Mouse (Mus musculus) embryo, embryonic 11.5 days (tissue): ENCODE data around the gene Pkn3.
"Not testable (repeated sequence)": the region's sequence is repeated elsewhere in the genome, so short reads cannot be mapped to it uniquely, and the experiment has no call there.

Source experiments
- DNase-seq: peaks from one replicate; pipeline ENCODE4 v3.0.0-alpha.2; 2012; ENCODE audit warnings: low read depth, low spot score

The Pkn3 gene

DNA sequence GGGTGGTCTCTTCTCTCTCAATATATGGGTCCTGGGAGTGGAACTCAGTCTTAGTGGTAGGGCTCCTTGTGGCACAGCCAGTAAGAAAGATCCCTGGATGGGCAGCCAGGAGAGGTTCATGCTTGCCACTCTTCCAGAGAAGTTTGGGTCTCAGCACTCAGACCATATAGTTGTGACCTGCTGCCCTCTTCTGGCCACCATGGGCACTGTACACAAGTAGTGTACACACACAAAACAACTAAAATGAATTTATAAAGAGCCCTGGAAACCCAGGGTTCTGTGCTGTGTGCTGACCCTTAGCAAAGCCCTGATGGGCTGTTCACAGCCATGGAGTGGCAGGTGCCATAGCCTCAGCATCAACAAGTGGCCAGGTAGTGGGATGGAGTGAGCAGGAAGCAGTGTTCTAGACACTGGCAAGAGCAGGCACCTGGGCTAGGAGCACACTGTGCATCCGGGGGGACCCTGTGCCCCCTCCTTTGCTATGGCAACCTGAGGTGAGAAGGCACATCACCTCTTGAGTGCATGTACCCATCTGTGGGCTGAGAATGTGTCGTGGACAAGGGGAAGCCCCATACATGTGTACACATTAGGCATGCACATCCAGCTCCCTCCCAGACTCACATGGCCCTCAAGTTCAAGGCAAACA lies 18.5 kb downstream of the Pkn3 start:
- DNase-seq, result no peak

DNA sequence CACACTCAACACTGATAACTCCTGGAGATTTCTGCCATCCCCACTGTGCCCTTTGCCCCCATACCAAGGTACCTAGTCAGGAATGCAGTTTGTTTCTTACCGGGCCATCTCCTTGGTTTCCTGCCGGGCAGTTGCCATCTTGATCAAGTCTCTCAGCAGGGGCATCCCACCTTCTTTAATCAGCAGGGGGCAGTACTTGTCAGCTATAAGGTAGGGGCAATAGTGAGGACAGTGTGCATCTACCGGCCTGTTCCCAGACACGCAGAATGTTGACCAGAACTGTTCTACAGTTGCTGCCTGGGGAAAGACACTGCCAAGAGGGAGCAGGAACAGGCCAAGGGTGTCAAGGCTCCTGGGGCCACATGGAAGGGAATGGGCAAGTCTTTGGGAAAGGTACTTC lies 22.7 kb downstream of the Pkn3 start:
- DNase-seq, result no peak

DNA sequence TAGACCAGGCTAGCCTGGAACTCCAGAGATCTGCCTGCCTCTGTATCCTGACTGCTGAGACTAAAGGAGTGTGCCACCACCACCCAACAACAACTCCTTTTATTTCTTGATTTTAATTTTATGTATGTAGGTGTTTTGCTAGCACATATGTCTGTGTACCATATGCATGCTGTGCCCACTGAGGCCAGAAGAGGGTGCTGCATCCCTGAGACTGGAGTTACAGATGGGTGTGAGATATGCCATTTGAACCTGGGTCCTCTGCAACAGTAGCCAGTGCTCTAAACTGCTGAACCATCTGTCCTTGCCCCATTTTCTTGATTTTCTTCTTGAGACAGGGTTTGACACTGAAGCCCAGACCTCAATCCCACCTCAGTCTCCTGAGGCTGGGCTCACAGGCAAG lies 28.9 kb downstream of the Pkn3 start:
- peak; percentile 32 for DNase-seq

DNA sequence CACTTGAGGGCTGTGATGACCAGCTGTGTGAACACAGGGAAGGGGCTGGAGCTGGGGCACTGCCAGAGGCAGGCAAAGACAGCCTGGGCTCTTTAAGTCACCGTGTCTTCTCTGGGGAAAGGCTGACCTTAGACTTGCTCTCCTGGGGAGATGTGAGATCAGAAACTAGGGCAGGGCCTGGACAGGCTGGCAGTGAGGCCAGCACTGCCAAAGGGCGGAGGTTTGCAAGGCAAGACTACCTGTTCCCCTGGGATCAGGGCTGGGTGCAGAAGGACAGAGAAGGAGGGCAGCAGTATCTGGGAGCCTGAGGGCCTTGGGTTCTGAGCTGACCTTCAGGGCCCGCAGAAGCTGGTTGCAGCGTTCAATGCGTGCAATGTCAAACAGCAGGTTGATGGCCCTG lies 30.2 kb downstream of the Pkn3 start:
- DNase-seq, result no peak

DNA sequence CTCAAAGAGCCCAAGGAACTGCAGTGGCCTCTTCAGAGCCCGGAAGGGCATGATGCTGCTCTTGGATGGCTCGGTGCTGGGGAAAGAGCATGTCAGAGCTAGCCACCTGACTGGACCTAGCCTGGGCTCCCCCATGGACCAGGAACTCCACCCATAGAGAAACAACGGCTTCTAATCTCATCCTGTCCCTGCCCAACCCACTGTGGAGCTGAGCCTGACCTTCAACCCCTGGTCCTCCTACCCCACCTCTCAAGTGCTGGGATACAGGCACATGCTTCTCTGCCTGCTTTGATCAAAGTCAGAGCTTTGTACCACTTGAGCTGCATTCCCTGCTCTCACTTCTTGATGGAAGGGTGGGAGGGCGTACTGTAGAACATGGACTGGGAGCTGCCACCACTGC lies 30.8 kb downstream of the Pkn3 start:
- no peak for DNase-seq

DNA sequence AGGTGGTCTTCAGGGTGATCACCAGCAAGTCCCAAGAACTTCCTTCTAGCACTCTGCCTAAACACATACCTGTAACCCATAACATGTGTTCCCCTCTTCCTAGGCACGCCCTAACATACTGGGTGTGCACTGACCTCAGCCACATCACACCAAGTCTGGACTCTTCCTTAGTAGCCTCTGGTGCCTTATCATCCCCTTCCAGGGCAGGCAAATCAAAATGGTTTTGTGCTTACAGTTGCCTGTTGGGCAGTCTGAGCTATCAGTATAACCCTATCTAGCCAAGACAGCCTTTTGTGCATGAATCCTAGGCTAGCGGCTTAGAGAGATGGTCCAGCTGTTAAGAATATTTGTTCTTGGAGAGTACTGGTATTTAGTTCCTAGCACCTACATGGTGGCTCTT lies 34.0 kb downstream of the Pkn3 start:
- DNase-seq, result no peak

DNA sequence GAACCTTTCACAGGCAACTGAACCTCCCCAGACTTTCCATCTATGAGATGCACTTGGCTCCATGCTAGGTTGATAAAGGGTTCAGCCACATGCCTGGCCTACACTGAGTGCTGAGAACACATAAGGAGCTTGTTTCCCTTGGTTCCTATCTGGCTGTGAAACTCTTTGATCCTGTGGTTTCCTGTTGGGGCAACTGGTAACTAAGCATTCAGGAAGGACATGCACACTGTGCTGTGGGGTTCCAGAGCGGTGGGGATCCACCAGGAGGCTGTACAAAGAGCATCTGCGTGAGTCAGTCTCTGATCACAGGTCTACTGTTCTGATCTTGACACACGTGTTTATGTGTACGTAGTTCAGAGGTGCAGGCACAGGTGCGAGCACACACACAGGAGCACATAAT lies 35.1 kb downstream of the Pkn3 start:
- DNase-seq, result no peak

DNA sequence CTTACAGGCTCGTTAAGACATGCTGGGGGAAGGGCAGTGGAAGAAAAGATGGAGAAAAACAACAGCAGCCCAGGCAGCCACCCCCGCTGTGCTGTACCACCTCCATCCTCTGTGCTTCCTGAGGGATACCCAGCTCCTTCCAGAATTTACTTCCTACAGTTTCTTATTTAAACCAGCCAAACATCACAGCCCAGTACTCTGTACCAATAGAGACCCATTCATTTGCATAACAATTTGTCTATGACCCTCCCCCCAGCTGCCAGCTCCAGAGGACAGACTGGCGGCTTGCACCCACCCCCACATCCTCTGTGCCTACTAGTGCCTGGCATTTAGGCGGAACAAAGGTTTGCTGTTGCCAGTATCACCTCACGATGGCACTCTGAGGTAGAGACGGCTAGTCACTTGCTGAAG lies 42.2 kb downstream of the Pkn3 start:
- no peak for DNase-seq

DNA sequence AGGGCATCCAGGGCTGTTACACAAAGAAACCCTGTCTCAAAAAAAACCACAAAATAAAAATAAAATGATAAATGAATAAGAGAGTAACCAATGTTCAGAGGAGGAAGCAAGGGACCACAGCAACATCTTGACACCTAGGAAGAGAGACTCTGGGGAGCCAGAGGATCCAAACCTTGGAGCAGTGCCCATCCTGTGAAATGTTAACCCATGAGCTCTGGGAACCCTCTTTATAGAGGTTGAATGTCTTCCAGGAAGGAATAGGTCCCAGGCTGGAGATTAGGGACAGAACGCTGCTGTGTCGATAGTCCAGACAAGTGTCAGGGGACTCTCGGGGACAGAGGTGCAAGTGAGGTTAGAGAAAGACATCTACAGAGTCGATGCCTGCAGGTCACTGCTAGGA lies 42.8 kb downstream of the Pkn3 start:
- no peak for DNase-seq

DNA sequence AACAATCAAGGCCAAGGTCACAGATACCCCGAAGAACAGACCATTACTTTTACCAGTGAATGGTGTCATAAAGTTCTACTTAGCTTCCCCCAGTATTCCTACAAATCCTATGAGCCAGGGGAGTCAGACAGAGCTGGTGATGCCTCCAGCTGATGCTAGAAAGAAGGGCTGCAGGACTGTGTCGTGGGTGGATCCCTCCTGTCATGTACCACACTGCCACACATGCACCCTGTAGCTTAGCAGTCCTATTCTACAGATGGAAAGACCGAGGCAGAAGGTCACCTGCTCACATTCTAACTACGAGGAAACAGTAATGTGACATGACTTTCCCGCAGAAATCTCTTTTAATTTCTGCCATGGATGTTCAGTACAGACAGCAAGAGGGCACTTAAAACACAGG lies 45.3 kb downstream of the Pkn3 start:
- no peak for DNase-seq

DNA sequence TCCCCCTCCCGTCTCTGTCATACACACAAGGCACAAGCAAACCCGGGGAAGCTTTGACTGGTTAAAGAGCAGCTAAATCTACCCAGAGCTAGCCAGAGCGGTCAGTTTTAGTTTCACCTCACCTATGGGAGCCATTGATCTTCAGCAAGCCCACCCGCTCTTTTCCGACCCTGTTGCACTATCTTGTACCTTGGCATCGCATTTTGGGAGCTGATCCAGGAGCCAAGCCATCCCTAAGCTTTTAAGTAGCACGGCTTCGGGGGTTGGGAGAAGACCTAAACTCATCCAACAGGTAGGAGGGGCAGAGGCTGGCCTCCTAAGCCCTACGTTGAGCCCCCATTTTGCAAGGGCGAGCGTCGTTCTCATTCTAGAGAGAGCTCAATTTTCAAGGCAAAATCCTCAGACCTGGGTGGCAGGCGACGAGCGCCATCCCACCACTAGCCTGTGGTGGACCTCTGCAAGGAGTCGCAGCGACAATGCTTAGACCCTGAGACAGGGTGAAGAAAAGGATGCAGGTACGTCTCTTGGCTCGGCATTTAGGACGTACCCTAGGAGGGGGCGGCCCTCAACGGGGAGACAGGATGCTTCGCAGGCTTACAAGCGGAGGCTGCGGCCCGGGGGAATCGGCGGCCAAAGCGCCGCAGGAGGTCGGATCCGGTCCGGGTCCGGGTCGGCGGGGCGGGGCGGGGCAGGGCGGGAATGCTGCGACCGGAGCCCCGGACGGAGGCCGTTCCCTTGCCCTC lies 46.4 kb downstream of the Pkn3 start:
- no peak for DNase-seq

DNA sequence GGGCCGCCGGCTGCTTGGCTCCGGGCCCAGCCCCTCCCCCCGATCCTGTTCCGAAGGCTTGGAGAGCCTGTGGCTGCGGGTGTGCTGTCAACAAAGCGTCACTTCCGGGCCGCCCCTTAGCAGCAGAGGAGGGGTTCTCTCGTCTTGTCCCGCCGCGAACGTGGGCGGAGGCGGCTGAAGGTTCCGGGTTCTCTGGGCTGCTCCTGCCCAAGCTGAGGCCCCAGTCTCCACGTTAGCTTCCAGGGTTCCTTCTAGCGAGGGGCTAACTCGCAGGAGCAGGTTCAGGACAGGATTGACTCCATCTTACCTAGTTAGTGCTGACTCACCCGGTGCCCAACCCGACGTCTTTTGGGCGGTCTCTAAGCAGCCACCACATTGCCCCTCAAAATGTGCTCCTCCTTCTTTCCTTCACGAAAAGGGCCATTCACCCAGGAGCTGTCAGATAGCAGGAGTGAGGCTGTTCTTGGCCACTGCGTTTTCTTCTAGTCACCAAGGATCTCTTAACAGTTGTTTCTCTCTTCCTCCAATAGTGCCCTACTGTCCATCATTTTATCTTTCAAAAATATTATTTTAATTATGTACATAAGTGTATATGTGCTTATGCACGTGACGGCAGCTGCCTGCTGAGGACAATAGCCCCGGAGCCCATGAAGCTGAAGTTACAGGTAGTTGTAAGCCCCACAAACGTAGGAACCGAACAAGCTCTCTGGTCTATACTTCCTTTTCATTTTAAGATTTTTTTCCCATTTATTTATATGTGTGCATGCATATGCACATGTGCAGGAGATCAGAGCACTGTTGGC lies 47.2 kb downstream of the Pkn3 start, which contains the start of gene Zer1:
Gene Zer1 (minus strand): TSS at position 114 of the 803 bp plus-strand sequence.
- DNase-seq, result peak; percentile 81

DNA sequence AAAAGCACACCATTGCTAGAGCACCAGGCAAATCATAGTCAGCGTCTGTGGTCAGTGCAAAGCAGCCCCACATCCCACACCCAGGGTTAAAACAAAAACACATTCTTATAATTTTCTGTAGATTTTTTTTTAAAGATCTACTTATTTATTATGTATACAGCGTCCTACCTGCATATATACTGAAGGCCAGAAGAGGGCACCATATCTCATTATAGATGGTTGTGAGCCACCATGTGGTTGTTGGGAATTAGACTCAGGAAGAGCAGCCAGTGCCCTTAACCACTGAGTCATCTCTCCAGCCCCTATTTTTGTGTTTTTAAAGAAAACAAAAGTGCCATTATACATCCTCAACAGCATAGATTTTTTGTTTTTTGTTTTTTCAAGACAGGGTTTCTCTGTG lies 51.3 kb downstream of the Pkn3 start:
- DNase-seq, result no peak

DNA sequence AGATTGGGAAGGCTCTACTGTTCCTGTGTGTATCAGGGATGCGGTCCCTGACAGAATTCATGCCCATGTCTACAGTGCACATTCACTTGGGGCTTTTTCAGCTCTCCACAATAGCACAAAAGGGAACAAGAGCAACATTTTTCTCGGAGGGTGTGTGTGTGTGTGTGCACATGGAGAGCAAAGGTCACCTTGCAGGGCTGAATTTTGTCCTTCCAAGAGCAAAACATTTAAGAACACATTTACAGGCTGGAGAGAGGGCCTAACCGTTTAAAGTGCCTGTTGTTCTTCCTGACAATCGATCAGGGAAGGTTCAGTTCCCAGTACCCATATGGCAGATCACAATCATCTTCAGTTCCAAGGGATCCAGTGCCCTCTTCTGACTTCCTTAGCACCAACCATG lies 52.7 kb downstream of the Pkn3 start:
- DNase-seq, result no peak

DNA sequence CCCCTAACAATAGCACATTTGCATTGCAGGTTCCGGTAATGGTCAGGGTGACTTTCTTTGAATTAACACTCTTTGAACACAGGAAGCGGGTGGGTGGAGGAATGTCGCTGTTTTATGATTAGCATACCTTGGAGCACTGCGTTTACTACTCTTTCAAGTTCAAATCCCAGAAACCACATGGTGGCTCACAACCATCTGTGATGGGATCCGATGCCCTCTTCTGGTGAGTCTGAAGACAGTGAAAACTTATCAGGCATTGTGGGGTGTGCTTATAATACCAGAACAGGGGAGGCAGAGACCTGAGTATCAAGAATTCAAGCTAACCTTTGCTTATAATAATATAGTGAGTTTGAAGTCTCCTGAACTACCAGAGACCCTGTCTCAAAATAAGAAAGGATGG lies 53.8 kb downstream of the Pkn3 start:
- DNase-seq, result not testable (repeated sequence)

DNA sequence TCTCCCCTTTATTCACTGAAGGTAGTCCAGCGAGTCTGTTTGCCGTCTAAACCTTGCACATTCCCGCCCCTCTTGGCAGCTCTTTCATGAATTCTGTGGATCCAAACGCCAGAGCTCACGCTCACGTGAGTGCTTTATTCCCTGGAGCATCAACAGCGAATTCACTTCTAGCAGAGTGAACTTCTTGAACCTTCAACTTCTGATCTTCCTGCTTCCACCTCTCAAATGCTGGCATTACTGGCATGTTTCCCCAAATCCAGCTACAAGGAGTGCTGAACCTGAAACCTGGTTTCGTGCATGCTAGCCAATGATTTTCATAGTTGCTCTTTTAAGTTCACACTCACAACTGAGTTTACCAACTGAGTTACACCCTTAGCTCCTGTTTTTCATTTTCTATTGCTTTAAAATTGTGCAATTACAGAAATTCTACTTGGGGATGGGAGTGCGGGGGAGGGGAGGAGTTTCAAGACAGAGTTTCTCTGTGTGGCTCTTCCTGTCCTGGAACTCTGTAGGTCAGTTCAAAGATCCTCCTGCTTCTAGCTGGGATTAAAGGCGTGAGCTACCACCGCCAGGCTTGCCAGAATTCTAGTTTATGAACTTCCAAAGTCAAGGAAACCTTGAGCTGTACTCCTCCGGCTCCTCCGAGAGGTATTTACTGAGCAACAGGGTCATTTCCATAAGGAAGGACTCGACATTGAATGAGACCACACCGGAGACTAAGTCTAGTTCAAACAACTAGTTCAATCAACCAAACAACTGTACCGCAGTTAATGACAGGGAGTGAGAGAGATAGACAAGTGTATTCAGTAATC lies 55.5 kb downstream of the Pkn3 start:
- no peak for DNase-seq

DNA sequence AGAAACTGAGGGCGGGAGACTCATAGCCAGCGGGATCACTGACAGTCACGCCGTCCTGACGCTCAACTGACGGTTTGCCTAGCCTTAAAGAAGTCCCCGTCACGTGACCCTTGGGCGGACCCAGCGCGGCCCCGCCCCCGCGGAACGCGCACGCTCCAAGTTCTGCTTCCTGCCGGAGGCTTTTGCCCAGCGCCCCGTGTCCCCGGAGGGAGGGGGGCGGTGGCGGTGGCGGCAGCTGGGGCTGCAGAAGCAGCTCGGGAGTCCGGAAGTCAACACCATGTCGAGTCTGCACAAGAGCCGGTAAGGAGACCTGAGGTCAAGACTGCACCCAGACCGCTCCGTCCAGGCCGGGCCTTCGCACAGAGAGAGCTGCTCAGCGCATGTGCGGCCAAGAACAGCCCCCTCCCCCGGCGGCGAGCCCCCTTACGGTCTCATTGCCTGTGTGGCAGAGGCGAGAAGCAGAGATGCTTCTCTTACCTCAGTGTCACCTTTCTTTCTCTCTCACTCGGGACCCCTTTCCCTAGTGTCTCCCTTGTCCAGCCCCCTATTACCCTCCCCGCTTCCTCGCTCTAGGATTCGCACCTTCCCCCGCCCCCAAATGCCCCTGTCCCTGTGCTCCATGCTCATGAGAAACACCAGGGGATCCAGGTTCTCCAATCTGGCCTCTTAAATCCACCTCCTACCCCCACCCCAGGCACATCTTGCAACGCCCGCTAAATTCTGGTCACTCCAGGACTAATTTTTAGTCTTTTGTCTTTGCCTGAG lies 56.3 kb downstream of the Pkn3 start, which contains the start of gene Tbc1d13:
Gene Tbc1d13 (plus strand): TSS at position 134 of the 765 bp plus-strand sequence.
- DNase-seq, result peak; percentile 94

DNA sequence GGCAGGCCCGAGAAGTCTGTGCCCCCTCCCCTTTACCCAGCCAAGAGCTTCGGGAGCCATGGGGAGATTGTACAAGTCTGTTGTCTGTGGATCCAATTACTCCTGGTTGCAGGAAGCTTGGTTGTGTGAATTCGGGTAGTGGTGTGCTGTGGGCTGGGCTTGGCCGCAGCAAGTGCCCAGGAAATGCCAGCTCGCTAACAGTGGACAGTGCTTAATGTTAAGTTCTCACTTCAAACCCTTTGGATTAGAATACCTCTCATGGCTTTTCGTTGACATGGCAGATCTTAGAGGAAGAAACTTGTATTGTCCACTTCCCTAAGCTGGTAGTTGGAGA lies 56.9 kb downstream of the Pkn3 start:
- DNase-seq, result no peak

DNA sequence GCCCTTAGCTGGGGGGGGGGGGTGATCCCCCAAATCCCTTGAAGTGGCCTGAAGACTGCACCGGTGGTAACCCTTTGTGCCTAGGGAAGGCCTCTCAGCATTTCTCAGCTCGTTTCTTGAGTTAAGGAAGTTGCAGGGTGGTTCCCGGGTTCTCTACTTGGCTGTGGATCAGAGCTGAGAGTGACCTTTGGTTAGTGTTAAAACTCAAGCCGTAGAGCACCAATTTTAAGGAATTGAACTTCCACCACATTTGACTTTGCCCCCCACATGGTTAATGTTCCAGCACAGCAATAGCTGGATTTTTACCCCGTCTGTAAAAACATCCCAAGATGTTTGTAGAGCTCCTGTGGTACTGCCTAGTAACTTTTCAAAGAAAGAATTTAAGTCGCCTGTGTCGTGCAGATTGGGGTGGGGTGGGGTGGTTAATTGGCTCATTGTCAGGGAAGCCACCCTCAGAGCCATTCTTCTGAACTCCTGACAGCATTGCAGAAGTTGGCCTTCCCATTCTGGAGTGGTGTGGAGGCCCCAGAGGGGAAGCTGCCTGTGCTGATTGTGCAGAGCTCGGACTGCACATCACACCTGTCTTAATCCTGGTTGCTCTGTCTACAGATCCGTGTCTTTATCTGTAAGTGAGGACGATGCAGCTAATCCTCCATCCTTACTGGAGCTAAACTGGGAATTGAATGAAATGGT lies 57.6 kb downstream of the Pkn3 start:
- DNase-seq, result no peak

DNA sequence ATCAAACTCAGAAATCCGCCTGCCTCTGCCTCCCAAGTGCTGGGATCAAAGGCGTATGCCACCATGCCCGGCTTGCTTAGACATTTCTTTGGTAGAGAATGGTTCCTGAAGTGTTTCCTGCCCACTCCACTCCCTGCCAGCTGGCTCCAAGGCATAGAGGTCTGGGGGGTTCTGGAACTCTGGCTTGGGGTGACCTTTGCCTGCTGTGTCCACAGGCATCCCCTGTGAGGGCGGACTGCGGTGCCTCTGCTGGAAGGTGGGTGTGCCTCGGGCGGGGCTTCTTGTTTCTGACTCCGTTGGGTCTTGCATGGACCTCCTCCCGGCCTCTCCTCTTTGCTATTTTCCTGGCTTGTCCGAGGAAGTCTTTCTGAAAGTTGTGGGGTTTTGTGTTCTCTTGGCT lies 59.0 kb downstream of the Pkn3 start:
- DNase-seq, result no peak
